Mouse (Mus musculus): Measurements from ENCODE around the gene Irak2.
"Not testable (repeated sequence)": the region's sequence is repeated elsewhere in the genome, so short reads cannot be mapped to it uniquely, and the experiment has no call there.

The Irak2 gene

DNA sequence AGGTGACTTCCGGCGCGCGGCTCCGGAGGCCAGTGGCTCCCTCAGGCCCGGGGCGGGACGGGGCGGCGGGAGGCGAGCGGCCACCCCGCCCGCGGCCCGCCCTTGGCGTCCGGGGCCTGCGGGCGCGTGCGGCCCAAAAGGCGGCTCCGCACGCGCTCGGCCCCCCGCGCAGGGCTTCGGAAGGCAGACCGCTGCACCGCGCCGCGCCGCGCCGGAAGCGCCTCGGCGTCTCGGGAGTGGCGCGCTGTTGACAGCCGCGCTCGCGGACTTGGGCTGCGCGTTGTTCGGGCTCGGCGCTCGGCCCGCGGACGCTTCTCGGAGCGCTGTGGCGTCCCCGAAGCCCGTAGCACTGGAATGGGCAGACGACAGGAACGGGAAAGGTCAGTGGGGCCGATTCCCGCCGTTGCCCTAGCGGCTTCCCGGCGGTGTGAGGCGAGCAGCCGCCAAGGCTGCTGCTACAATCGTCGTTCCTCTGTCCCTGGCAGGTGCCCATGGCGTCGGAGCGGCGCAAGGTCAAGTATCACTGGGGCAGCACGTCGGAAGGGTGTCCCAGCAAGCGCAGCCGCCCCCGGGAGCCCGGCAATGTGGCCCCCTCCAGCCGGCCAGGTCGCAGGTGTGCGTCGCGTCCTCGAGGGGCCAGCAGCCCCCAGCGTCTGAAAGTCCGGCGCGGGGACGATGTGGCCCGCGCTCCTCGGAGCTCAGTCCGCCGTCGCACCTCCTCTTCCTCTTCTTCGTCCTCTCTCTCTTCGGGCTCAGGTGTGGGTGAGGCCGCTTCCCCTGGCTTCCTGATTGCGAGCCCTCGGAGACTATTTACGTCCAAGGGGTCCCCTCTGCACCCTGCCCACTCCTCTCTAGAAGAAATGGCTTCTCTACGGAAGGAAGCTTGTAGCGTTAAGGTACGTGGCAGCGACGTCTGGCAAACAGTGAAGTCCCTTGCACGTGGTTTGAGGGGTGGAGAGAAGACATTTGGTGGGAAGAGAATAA, 59.2 kb downstream of the Irak2 start:
- peak; percentile 64 for DNase-seq

- no peak for DNase-seq
These were observed 74.5 kb downstream of the Irak2 start for GRCm38 (mm10) chr6:113712718-113713117.

GRCm38 (mm10) chr6:113713389-113713788, 75.1 kb downstream of the Irak2 start:
- not testable (repeated sequence) for DNase-seq

DNA sequence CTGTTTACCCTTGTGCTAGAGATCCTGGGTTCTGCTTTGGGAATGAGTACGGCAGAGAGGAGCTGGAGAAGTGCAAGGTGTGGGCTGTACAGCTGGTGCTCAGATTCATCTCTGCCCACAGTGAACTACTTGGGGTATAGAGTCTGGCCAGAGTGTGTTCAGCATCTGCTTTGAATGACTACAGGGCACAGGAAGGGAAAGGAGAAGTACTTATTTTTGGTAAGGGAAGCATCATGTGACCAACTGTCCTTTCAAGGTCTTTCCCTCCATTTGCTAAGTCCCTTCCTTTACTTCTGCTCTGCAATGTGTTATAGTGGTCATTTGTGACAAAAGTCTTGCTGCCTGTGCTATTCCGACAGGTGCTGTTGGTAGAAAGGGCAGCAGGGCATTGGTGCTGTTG, 76.0 kb downstream of the Irak2 start:
- DNase-seq = no peak

DNA sequence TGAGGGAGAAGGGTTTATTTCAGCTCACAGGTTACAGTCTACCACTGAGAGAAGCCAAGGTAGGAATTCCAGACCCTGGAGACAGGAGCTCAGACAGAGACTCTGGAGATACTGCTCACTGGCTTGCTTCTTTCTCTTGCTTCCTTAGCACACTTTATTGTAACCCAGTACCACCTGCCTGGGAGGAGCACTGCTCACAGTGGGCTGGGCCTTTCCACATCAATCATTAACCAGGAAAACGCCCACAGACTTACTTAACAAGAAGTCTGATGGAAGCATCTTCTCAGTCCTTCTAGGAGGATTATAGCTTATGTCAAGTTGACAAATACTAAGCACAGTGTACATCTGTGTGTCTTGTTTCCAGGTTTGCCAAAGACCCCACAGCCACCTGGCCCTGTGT, 76.5 kb downstream of the Irak2 start:
- no peak for DNase-seq

DNA sequence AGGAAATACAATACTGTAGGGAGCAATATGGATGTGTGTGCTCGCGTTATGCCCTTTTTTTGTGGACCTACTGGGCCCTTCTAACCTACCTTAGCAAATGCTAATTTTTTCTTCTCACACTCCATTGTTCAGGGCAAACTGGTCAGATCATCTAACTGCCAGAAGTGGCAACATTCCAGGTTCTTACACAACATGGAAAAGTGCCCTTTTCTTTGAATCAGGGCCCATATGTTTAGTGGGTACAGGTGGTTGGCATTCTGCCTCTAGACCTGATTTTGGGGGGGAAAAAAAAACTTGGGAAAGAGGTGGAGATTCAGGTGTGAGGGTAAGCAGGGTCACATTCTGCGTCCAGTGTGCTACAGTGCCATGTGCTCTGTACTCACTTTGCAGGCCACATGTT, 79.3 kb downstream of the Irak2 start:
- no peak for DNase-seq

- DNase-seq = no peak
These were observed 81.6 kb downstream of the Irak2 start, which contains the start of gene Ghrl for GRCm38 (mm10) chr6:113719878-113720277. TSS of gene Ghrl (minus strand) at chr6:113719880.

GRCm38 (mm10) chr6:113721061-113721460, 82.8 kb downstream of the Irak2 start:
- no peak for DNase-seq

- no peak for DNase-seq
These were observed 89.9 kb downstream of the Irak2 start for GRCm38 (mm10) chr6:113728181-113728580.

- no peak for DNase-seq
These were observed 93.0 kb downstream of the Irak2 start for GRCm38 (mm10) chr6:113731296-113731695.

GRCm38 (mm10) chr6:113737318-113738046, 99.2 kb downstream of the Irak2 start:
- DNase-seq = no peak

DNA sequence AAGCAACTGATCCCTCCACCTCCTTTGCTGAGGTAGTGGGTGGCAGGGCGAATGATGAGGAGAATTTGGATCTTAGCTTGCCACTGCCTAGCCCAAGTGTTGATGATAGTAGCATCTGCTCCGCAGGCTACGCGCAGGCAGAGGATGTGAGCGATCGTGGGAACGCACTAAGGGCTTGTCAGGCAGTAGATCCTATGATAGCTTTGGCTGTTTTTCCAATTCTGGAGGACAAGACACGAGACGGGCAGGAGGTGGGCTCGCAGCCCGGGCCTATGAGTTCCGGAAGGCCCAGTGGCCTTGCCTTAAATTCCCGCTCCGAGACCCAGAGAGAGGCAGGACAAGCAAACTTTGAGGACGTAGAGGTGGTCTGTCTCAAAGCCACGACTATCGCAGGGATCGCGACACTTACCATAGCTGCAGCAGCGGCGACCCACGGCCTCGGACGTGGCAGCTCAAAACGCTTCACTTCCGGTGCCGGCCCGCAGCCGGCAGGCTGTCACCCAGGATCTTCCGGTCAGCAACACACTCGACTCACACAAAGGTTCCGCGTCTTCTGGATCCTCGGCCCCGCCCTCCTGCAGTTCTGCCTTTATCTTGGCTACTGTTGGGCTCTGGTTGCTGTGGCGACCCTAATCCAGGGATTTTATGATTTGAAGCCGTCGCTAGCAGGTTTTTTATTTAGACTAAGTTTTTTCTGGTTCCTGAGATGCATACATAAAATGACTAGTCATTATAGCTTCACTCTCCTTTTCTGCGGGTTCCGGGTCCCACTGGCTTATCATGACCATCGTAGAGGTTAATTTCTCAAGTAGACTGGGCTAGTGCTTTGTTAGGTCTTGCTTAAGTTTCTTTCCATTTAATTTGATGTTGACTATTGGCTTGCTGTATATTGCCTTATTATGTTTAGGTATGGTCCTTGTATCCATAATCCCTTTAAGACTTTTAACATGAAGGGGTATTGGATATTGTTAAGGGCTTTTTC, 102.3 kb downstream of the Irak2 start, which contains the start of gene Sec13:
TSS of gene Sec13 (minus strand) at position 508 of the 982 bp plus-strand sequence.
- DNase-seq = peak; percentile 91

- no peak for DNase-seq
These were observed 103.2 kb downstream of the Irak2 start for GRCm38 (mm10) chr6:113741425-113741824.

GRCm38 (mm10) chr6:113742321-113742720, 104.1 kb downstream of the Irak2 start:
- no peak for DNase-seq

- DNase-seq = no peak
These were observed 104.8 kb downstream of the Irak2 start for GRCm38 (mm10) chr6:113743111-113743510.
